Mouse (Mus musculus) heart, postnatal 25 days (tissue): ENCODE results near the gene Cts6. TPM values are rescaled to one million over a fixed set of nuclear protein-coding genes. Genes with fewer than 3 reads are reported as not detected.
"Not testable (repeated sequence)": the region's sequence is repeated elsewhere in the genome, so short reads cannot be mapped to it uniquely, and the experiment has no call there.

Source experiments
- DNase-seq: peaks from one replicate; pipeline ENCODE4 v3.0.0; 2022; ENCODE audit warnings: low spot score
- intact Hi-C: fragments of 180-260 bp; cut with DNase I; formaldehyde crosslinking; loops from one replicate; pipeline ENCODE4 v1.15.1; 2025
- total RNA-seq, 2 experiments: library from RNA; stranded (reverse); gene quantifications; 2 replicates each; pipeline ENCODE4 v1.2.3; 2021

The Cts6 gene
- total RNA-seq = not detected

DNA sequence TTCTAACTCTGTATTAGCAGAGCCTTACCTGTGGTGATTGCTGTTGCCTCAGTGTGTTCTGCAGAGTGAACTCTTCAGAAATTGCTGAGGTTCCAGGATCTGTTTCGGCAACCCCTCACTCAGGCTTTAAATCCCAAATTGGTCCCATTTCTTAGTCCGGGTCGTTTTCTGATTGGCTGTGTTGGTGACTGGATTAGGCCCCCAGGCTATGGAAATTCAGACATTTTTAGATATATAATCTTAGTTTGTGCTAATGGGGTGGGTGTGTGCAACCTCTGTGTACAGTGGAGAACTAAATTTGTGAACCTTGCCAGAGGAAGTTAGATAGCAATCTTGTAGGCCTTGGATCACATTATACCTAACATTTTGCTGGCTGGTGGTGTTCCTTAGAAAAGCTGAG lies at the start of gene Cts6:
Gene Cts6 (minus strand): TSS at position 101 of the 400 bp plus-strand sequence.
- intact Hi-C loops = no loop called here
- DNase-seq = no peak

GRCm38 (mm10) chr13:61241076-61241947 lies 38.1 kb upstream of the Cts6 start:
- DNase-seq = peak; percentile 1
- intact Hi-C loops = loop anchor here (5.0 to 10.0 kb wide), 2 partner anchors 427 to 484 kb away; no protein-coding TSS in a partner anchor

- DNase-seq, intact Hi-C loops: not testable (repeated sequence)
Observed at GRCm38 (mm10) chr13:61185151-61185933, 17.9 kb downstream of the Cts6 start.

GRCm38 (mm10) chr13:61164622-61165021 lies 38.6 kb downstream of the Cts6 start:
- intact Hi-C loops = no loop called here

DNA sequence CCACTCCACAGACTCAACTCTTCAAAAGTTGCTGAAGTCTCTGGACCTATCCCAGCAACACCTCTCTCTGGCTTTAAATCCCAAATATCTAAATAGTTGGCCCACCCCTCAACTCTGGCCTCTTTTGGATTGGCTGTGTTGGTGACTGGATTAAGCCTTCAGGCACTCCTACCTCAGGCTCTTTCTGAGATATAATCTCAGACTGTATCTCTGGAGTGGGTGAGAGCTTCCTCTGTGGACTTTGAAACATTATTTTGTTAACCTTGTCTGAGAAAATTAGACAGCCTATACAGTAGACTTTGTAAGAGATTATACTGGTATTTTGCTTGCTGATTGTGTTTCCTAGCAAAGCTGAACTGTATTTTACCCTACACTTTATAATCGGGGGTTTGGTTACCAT lies 39.1 kb downstream of the Cts6 start, which contains the start of gene Ctsr:
Gene Ctsr (minus strand): TSS at position 101 of the 400 bp plus-strand sequence.
- intact Hi-C loops = no loop called here
- no peak for DNase-seq

More at GRCm38 (mm10) chr13:61164622-61165021, 38.6 kb downstream of the Cts6 start:
- no peak for DNase-seq

Other genes with a start within 250 kb of the Cts6 start
- not detected for gene Ctsj, start 197.5 kb downstream of the Cts6 start, total RNA-seq
- not detected for gene Ctsq, start 162.8 kb downstream of the Cts6 start, total RNA-seq
- not detected for gene Ctsr, start 39.2 kb downstream of the Cts6 start, total RNA-seq
- not detected for gene Cts8, start 51.9 kb upstream of the Cts6 start, total RNA-seq
- not detected for gene Gm49398, start 85.4 kb upstream of the Cts6 start, total RNA-seq
- gene Cts7, start 154.8 kb upstream of the Cts6 start, total RNA-seq = not detected